8 mouse cellular contexts compared by ENCODE assay signal in genomic region chr13:118715066-118716018, GRCm38 (mm10). TPM values are rescaled to one million over a fixed set of nuclear protein-coding genes. Genes with fewer than 3 reads are reported as not detected.
DNase-seq lines count a peak whose midpoint lies in the region; ATAC-seq lines count a peak whose summit lies in the region.

No protein-coding gene starts in this region.

- no peaks in the 10 kb centered on the region for H3K36me3 ChIP-seq in heart, embryonic 13.5 days
- H3K36me3 ChIP-seq in midbrain, embryonic 13.5 days, result no peaks in the 10 kb centered on the region

- DNase-seq in kidney, adult 18-20 months, result peak; percentile 20
- DNase-seq in kidney, adult 11 months, result no peak
- peak; percentile 27 for DNase-seq in brain, adult 2 months (ENCODE audit: low read depth, low spot score)
- peak; percentile 8 to 63 for DNase-seq in kidney, postnatal 4 days
- no peak for DNase-seq in thymus, postnatal 0 days (ENCODE audit: low spot score)
- no peak for DNase-seq in adrenal gland, adult 8-10 months

- peaks cover 21% of the 10 kb centered on the region for H3K4me1 ChIP-seq in heart, embryonic 13.5 days
- peaks cover 33% of the 10 kb centered on the region for H3K4me1 ChIP-seq in midbrain, embryonic 13.5 days (replicated peaks)

- H3K4me3 ChIP-seq in heart, embryonic 13.5 days, result peak overlapping the region; percentile 66
- H3K4me3 ChIP-seq in midbrain, embryonic 13.5 days (replicated peaks), result peak overlapping the region; percentile 55

- peak overlapping the region; percentile 75 for H3K9ac ChIP-seq in heart, embryonic 13.5 days
- H3K9ac ChIP-seq in midbrain, embryonic 13.5 days (replicated peaks), result peak overlapping the region; percentile 44; the same call in 1 of the 2 replicates

- no peaks in the 10 kb centered on the region for H3K9me3 ChIP-seq in heart, embryonic 13.5 days
- no peaks in the 10 kb centered on the region for H3K9me3 ChIP-seq in midbrain, embryonic 13.5 days

- H3K4me2 ChIP-seq in heart, embryonic 13.5 days, result peak overlapping the region; percentile 93
- peak overlapping the region; percentile 95 for H3K4me2 ChIP-seq in midbrain, embryonic 13.5 days (replicated peaks)

- H3K27ac ChIP-seq in heart, embryonic 13.5 days (replicated peaks), result no peak overlapping the region
- no peak overlapping the region for H3K27ac ChIP-seq in midbrain, embryonic 13.5 days

- H3K27me3 ChIP-seq in heart, embryonic 13.5 days (replicated peaks), result peaks cover 39% of the 10 kb centered on the region
- H3K27me3 ChIP-seq in midbrain, embryonic 13.5 days, result peaks cover 41% of the 10 kb centered on the region

- no peak for ATAC-seq in heart, embryonic 13.5 days (ENCODE audit: extremely low read depth, insufficient number of reproducible peaks, low FRiP score, low TSS enrichment)
- ATAC-seq in midbrain, embryonic 13.5 days, result peak; percentile 75

- 1% methylated on average over 31 of the region's 31 CpGs for WGBS in heart, embryonic 13.5 days
- WGBS in midbrain, embryonic 13.5 days, result 4% methylated on average over 31 of the region's 31 CpGs

RNA-seq across cellular contexts. Expression of gene Fgf10, which starts 45.8 kb away (rescaled TPM):
- polyA plus RNA-seq in heart, embryonic 13.5 days (2015; fragmentation: Nextera tagmentation; extraction: Ambion mirVana), result 0.84 and 1.3 TPM in 2 replicates
- polyA plus RNA-seq in midbrain, embryonic 13.5 days (2015; fragmentation: Nextera tagmentation; extraction: Ambion mirVana), result 0.67 and 0.75 TPM in 2 replicates
- polyA plus RNA-seq in thymus, postnatal 0 days (2015; fragmentation: Nextera tagmentation; extraction: Ambion mirVana), result 0.62 and 0.90 TPM in 2 replicates
- total RNA-seq in adrenal gland, adult 8-10 months (2022), result 1 to 10 TPM; 1.0 to 4.4 (median 1.9) TPM

Comparison
In these comparisons a context has a peak if more than half of its experiments do, and no peak if none do; other contexts are left out.
1. DNase-seq: peak in kidney, adult 18-20 months (single experiment), brain, adult 2 months (single experiment) and kidney, postnatal 4 days (2 of 2); none in kidney, adult 11 months (single experiment), thymus, postnatal 0 days (single experiment) and adrenal gland, adult 8-10 months (single experiment).